In the genomic region with DNA sequence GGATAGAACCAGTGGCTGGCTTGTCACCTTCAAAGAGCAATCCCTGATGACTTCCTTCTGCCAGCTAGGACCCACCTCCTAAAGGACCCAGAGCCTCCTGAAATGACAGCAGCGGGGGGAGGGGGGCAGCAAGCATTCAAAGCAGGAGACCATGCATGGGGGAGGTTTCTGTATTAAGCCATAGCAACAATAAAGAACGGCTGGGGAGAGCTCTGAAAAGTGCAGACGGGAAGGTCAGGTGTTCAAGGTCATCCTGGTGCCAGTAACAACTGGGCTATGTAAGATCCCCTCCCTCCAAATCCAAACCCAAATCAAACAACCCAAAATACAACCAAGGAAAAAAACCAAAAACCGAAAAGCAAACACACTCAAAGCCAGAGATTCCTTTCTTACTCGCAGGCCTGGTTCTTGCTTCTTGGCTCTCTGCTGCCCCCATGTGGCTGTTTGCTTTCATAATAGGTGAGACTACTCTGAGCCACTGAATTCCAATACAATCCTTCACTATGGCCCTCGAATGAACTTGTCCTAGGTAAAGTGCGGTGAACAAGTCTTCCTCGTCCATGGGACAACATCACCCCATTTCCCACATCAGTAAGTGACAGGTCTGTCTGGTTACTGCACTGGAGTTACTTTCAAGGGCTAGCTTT, we compare ENCODE assay signal across 7 mouse cellular contexts. TPM values are rescaled to one million over a fixed set of nuclear protein-coding genes. Genes with fewer than 3 reads are reported as not detected.
DNase-seq lines count a peak whose midpoint lies in the region; ATAC-seq and TF ChIP-seq lines count a peak whose summit lies in the region.

No protein-coding gene starts in this region.

- no peak overlapping the region for H3K4me3 ChIP-seq in intestine, postnatal 0 days (ENCODE audit: low read depth, low read length)
- no peak overlapping the region for H3K4me3 ChIP-seq in midbrain, embryonic 13.5 days (replicated peaks)

- no peaks in the 10 kb centered on the region for H3K36me3 ChIP-seq in intestine, postnatal 0 days (ENCODE audit: control insufficient read depth, insufficient read depth)
- H3K36me3 ChIP-seq in midbrain, embryonic 13.5 days = no peaks in the 10 kb centered on the region

- no peak overlapping the region for H3K27ac ChIP-seq in intestine, postnatal 0 days (ENCODE audit: low read depth, low read length)
- no peak overlapping the region for H3K27ac ChIP-seq in midbrain, embryonic 13.5 days

- peak; percentile 74 for DNase-seq in adrenal gland, adult 8-10 months
- DNase-seq in embryo, embryonic 11.5 days (ENCODE audit: low read depth, low spot score) = peak; percentile 78
- DNase-seq in heart, adult 11 months = peak; percentile 96
- DNase-seq in left cerebral cortex, postnatal 25 days (ENCODE audit: low spot score in 2 of 2) = peak; percentile 84 to 89
- DNase-seq in spleen, adult 12 weeks (ENCODE audit: low spot score) = peak; percentile 76

- H3K4me2 ChIP-seq in intestine, postnatal 0 days (replicated peaks; ENCODE audit: low read depth) = no peak overlapping the region
- H3K4me2 ChIP-seq in midbrain, embryonic 13.5 days (replicated peaks) = no peak overlapping the region

- H3K9me3 ChIP-seq in intestine, postnatal 0 days (ENCODE audit: control insufficient read depth) = no peaks in the 10 kb centered on the region
- no peaks in the 10 kb centered on the region for H3K9me3 ChIP-seq in midbrain, embryonic 13.5 days

- peak; percentile 97 for TF ChIP-seq CTCF in intestine, postnatal 0 days (IDR thresholded peaks at IDR 0.05; ENCODE audit: low read depth)

- ATAC-seq in intestine, postnatal 0 days = peak; percentile 56; the same call in 1 of the 2 replicates
- ATAC-seq in midbrain, embryonic 13.5 days = peak; percentile 77

- WGBS in intestine, postnatal 0 days = 9% methylated on average over 8 of the region's 8 CpGs
- 17% methylated on average over 8 of the region's 8 CpGs for WGBS in midbrain, embryonic 13.5 days

- H3K9ac ChIP-seq in intestine, postnatal 0 days (ENCODE audit: low read depth, low read length) = no peak overlapping the region
- no peak overlapping the region for H3K9ac ChIP-seq in midbrain, embryonic 13.5 days (replicated peaks)

- H3K27me3 ChIP-seq in intestine, postnatal 0 days (replicated peaks; ENCODE audit: control insufficient read depth, insufficient read depth, low read length) = no peaks in the 10 kb centered on the region
- no peaks in the 10 kb centered on the region for H3K27me3 ChIP-seq in midbrain, embryonic 13.5 days

- H3K4me1 ChIP-seq in intestine, postnatal 0 days (replicated peaks; ENCODE audit: control insufficient read depth, insufficient read depth, low read length) = 0 out of 2 replicates have a peak, but pooled peaks cover 3% of the 10 kb centered on the region
- H3K4me1 ChIP-seq in midbrain, embryonic 13.5 days (replicated peaks) = no peaks in the 10 kb centered on the region

- intact Hi-C loops in left cerebral cortex, postnatal 25 days (cut with DNase I) = loop anchor here (1.0 to 5.0 kb wide), 2 partner anchors 169 to 229 kb away; no protein-coding TSS in a partner anchor

RNA-seq across cellular contexts. Expression of a gene that starts 11.5 kb away (rescaled TPM):
- 1 to 10 TPM; 1.8 to 5.0 (median 3.1) TPM for total RNA-seq in adrenal gland, adult 8-10 months (2022)
- 0.04 TPM in 1 of 2 replicates, not detected in the other for polyA plus RNA-seq in intestine, postnatal 0 days (2015; fragmentation: Nextera tagmentation; extraction: Ambion mirVana)
- not detected for total RNA-seq in left cerebral cortex, postnatal 25 days (2021)
- polyA plus RNA-seq in midbrain, embryonic 13.5 days (2015; fragmentation: Nextera tagmentation; extraction: Ambion mirVana) = not detected in 2 replicates

RNA-seq across cellular contexts. Expression of a gene that starts 26.8 kb away (rescaled TPM):
- 1 to 10 TPM; 4.4 to 7.4 (median 6.7) TPM for total RNA-seq in adrenal gland, adult 8-10 months (2022)
- 29.2 and 29.5 TPM in 2 replicates for polyA plus RNA-seq in intestine, postnatal 0 days (2015; fragmentation: Nextera tagmentation; extraction: Ambion mirVana)
- total RNA-seq in left cerebral cortex, postnatal 25 days (2021) = under 1 TPM; 0.34 to 0.78 TPM
- 0.39 and 0.64 TPM in 2 replicates for polyA plus RNA-seq in midbrain, embryonic 13.5 days (2015; fragmentation: Nextera tagmentation; extraction: Ambion mirVana)

RNA-seq across cellular contexts. Expression of a gene that starts 38.9 kb away (rescaled TPM):
- not detected for total RNA-seq in adrenal gland, adult 8-10 months (2022)
- polyA plus RNA-seq in intestine, postnatal 0 days (2015; fragmentation: Nextera tagmentation; extraction: Ambion mirVana) = not detected in 2 replicates
- total RNA-seq in left cerebral cortex, postnatal 25 days (2021) = not detected
- not detected in 2 replicates for polyA plus RNA-seq in midbrain, embryonic 13.5 days (2015; fragmentation: Nextera tagmentation; extraction: Ambion mirVana)

RNA-seq across cellular contexts. Expression of a gene that starts 39.2 kb away (rescaled TPM):
- total RNA-seq in adrenal gland, adult 8-10 months (2022) = 1 to 10 TPM; 1.5 to 6.8 (median 3.8) TPM
- 2.7 and 2.8 TPM in 2 replicates for polyA plus RNA-seq in intestine, postnatal 0 days (2015; fragmentation: Nextera tagmentation; extraction: Ambion mirVana)
- total RNA-seq in left cerebral cortex, postnatal 25 days (2021) = under 1 TPM in 1 of 2 experiments, not detected in 1; 0.21 TPM
- polyA plus RNA-seq in midbrain, embryonic 13.5 days (2015; fragmentation: Nextera tagmentation; extraction: Ambion mirVana) = not detected in 2 replicates

RNA-seq across cellular contexts. Expression of a gene that starts 51.0 kb away (rescaled TPM):
- total RNA-seq in adrenal gland, adult 8-10 months (2022) = not detected
- not detected in 2 replicates for polyA plus RNA-seq in intestine, postnatal 0 days (2015; fragmentation: Nextera tagmentation; extraction: Ambion mirVana)
- not detected for total RNA-seq in left cerebral cortex, postnatal 25 days (2021)
- not detected in 2 replicates for polyA plus RNA-seq in midbrain, embryonic 13.5 days (2015; fragmentation: Nextera tagmentation; extraction: Ambion mirVana)
